Mouse (Mus musculus) effector memory CD4-positive, alpha-beta T cell, adult 7 months (primary cell): ENCODE data around the gene Igsf9b. TPM values are rescaled to one million over a fixed set of nuclear protein-coding genes. Genes with fewer than 3 reads are reported as not detected.

Experiments
- polyA plus RNA-seq: library from polyadenylated mRNA; unstranded; fragments of 100-300 nt; shearing (Covaris generic); gene quantifications from one replicate; pipeline ENCODE4 v1.2.1, GENCODE M21; 2017

Gene Igsf9b
- 0.79 TPM for polyA plus RNA-seq

GRCm38 (mm10) chr9:27298411-27299285 is at the start of gene Igsf9b:
TSS of gene Igsf9b (plus strand) at chr9:27299204.

GRCm38 (mm10) chr9:27396500-27396899 is 97.5 kb downstream of the Igsf9b start, which contains the start of gene Spata19:
TSS of gene Spata19 (plus strand) at chr9:27396800.

Other genes starting within 250 kb of the Igsf9b start
- gene Jam3, start 143.8 kb upstream of the Igsf9b start, polyA plus RNA-seq, result not detected
- gene Spata19, start 97.6 kb downstream of the Igsf9b start, polyA plus RNA-seq, result not detected